Mouse (Mus musculus) thymus, adult 2 months (tissue): ENCODE results near the gene Rfc5.

Experiments used
- CTCF ChIP-seq: fragments of 200-500 bp; IDR thresholded peaks from 2 replicates; pipeline ENCODE4 v1.5.1; 2012; ENCODE audit warnings: mild to moderate bottlenecking, control low read depth, low read length, moderate library complexity, borderline replicate concordance; ENCODE audit not compliant: control insufficient read depth, poor library complexity, insufficient read depth; ENCODE audit errors: extremely low read depth
- POLR2A ChIP-seq: fragments of 200-500 bp; IDR thresholded peaks from 2 replicates; pipeline ENCODE4 v1.6.1; 2012; ENCODE audit warnings: mild to moderate bottlenecking, low read length, control low read depth, moderate library complexity; ENCODE audit not compliant: control insufficient read depth, poor library complexity, insufficient read depth; ENCODE audit errors: extremely low read depth

DNA sequence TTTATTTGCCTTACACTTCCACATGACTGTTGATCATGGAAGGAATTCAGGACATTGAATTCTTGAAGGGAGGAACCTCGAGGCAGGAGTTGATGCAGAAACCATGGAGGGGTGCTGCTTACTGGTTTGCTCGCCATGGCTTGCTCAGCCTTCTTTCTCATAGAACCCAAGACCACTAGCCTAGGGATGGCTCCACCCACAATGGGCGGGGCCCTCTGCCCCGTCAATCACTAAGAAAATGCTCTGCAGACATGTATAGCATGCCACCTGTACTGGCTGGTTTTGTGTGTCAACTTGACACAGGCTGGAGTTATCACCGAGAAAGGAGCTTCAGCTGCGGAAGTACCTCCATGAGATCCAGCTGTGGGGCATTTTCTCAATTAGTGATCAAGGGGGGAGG lies 48.8 kb downstream of the Rfc5 start:
- no peak for TF ChIP-seq CTCF
- no peak for TF ChIP-seq POLR2A
